Mouse (Mus musculus) thymus, adult 2 months (tissue): ENCODE measurements around the gene Gm28048.

Source experiments
- CTCF ChIP-seq: fragments of 200-500 bp; IDR thresholded peaks from 2 replicates; pipeline ENCODE4 v1.5.1; 2012; ENCODE audit warnings: mild to moderate bottlenecking, control low read depth, low read length, moderate library complexity, borderline replicate concordance; ENCODE audit not compliant: control insufficient read depth, poor library complexity, insufficient read depth; ENCODE audit errors: extremely low read depth
- POLR2A ChIP-seq: fragments of 200-500 bp; IDR thresholded peaks from 2 replicates; pipeline ENCODE4 v1.6.1; 2012; ENCODE audit warnings: mild to moderate bottlenecking, low read length, control low read depth, moderate library complexity; ENCODE audit not compliant: control insufficient read depth, poor library complexity, insufficient read depth; ENCODE audit errors: extremely low read depth

- TF ChIP-seq CTCF (no peak), POLR2A (no peak)
Measured at GRCm38 (mm10) chr11:22864305-22865060, 117.4 kb downstream of the Gm28048 start.
